Mouse (Mus musculus) ES-E14 (cell line): ENCODE measurements at regions not wholly inside any gene's neighbourhood (a gene's known extent, or its start where the extent isn't known, plus 50 kb on each side); places are given as distances from the start of the nearest gene placed in this dataset.

Experiments
- DNase-seq: peaks from one replicate; pipeline ENCODE4 v3.0.0-alpha.2; 2013; ENCODE audit warnings: low read depth, low spot score
- H3K27ac ChIP-seq: 2 replicates; pipeline ENCODE4 v1.5.1; 2012; ENCODE audit warnings: low read depth, mild to moderate bottlenecking, low read length, moderate library complexity, mixed read lengths; ENCODE audit not compliant: poor library complexity, insufficient read depth, severe bottlenecking
- H3K36me3 ChIP-seq: 2 replicates; pipeline ENCODE4 v1.6.1; 2012; ENCODE audit warnings: mild to moderate bottlenecking, low read length, moderate library complexity, mixed read lengths; ENCODE audit not compliant: control insufficient read depth, poor library complexity, insufficient read depth, severe bottlenecking
- H3K4me1 ChIP-seq, 2 experiments: fragments of 150-350 bp in 1 of 2; sonication (generic) in 1 of 2; 2 replicates each; pipeline ENCODE4 v1.6.1; 2012; ENCODE audit warnings: low read length in 2 of 2, mild to moderate bottlenecking in 1 of 2, mixed read lengths in 1 of 2; ENCODE audit not compliant: control insufficient read depth in 2 of 2, insufficient read depth in 2 of 2, poor library complexity in 1 of 2
- H3K4me3 ChIP-seq, 2 experiments: fragments of 150-350 bp in 1 of 2; sonication (generic) in 1 of 2; 2 replicates each; pipeline ENCODE4 v1.5.1; 2012; ENCODE audit warnings: low read length in 2 of 2, low read depth in 1 of 2, mild to moderate bottlenecking in 1 of 2, mixed read lengths in 1 of 2; ENCODE audit not compliant: insufficient read depth in 1 of 2, poor library complexity in 1 of 2, severe bottlenecking in 1 of 2
- H3K9ac ChIP-seq: 2 replicates; pipeline ENCODE4 v1.6.1; 2012; ENCODE audit warnings: low read depth, mild to moderate bottlenecking, low read length, mixed read lengths; ENCODE audit not compliant: poor library complexity, insufficient read depth, severe bottlenecking
- H3K9me3 ChIP-seq: fragments of 150-350 bp; sonication (generic); 2 replicates; pipeline ENCODE4 v1.6.1; 2012; ENCODE audit warnings: low read depth, mild to moderate bottlenecking, low read length; ENCODE audit not compliant: control insufficient read depth, insufficient read depth
- CHD2 ChIP-seq: IDR thresholded peaks from 2 replicates; pipeline ENCODE4 v1.6.1; 2014; ENCODE audit warnings: mild to moderate bottlenecking, low read depth, low read length, inconsistent platforms
- HCFC1 ChIP-seq: IDR thresholded peaks from 2 replicates; pipeline ENCODE4 v1.6.1; 2012; ENCODE audit warnings: low read length, inconsistent platforms, borderline replicate concordance; ENCODE audit not compliant: insufficient read depth
- MAFK ChIP-seq: IDR thresholded peaks from 2 replicates; pipeline ENCODE4 v1.6.1; 2014; ENCODE audit warnings: mild to moderate bottlenecking, low read depth, low read length, inconsistent platforms; ENCODE audit not compliant: insufficient read depth
- ZC3H11A ChIP-seq: IDR thresholded peaks from 2 replicates; pipeline ENCODE4 v1.6.1; 2012; ENCODE audit warnings: low read depth, mild to moderate bottlenecking, inconsistent platforms, low read length, borderline replicate concordance
- ZNF384 ChIP-seq: IDR thresholded peaks from 2 replicates; pipeline ENCODE4 v1.6.1; 2012; ENCODE audit warnings: low read depth, low read length, inconsistent platforms
- in situ Hi-C, 2 experiments: fragments of 600-800 bp; cut with MboI; formaldehyde crosslinking; loops; one replicate each; pipeline ENCODE4 v1.15.1; 2025; ENCODE audit warnings: low sequenced_read_pairs in 2 of 2, inconsistent platforms in 1 of 2; ENCODE audit not compliant: unreplicated experiment in 2 of 2

DNA sequence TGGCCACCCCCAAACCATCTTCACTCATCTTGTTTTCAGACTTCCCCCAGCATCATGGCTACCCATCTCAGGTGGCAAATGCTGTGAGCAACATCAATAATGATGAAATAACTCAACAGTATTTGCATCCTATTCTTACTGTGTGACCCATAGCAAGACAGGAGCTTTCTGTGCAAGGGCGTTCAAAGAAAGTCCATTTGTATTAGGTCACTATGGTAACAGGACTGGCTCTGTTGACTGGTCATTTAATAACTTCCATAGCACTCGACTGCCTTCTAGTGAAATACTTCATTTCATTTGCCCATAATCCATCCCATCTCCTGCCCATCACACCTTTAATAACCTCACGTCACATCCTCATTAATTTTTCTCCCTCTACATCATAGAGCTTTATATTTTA, 292.7 kb upstream of the Tbx18 start:
- TF ChIP-seq HCFC1 (no peak), ZC3H11A (no peak), ZNF384 (no peak), CHD2 (no peak), MAFK (no peak)
- Histone ChIP-seq H3K4me1 (no peaks in the 10 kb centered on the region), H3K36me3 (no peaks in the 10 kb centered on the region), H3K9me3 (no peaks in the 10 kb centered on the region), H3K9ac (no peak overlapping the region), H3K27ac (no peak overlapping the region), H3K4me3 (no peak overlapping the region)
- no peak for DNase-seq
- in situ Hi-C loops: no loop called here

DNA sequence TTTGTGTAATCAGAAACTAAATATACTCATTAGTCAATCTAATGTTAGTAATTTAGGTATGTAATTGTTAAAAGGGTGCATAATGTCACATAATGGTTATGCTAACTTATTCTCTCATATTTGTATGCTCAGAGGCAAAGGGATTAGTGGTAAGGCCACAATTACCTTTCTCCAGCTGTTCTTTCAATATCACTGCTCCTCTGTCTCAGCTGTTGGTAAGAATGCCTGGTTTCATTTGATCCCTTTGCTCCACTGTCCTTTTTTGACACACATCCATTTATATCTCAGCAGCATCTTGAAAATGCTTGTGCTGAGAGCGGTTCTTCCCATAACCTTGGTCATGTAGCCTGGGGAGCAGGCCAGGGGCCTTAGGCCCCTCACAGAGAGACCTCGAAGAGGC, 294.9 kb upstream of the Tbx18 start:
- Histone ChIP-seq H3K9ac (no peak overlapping the region), H3K36me3 (no peaks in the 10 kb centered on the region), H3K4me3 (no peak overlapping the region), H3K27ac (no peak overlapping the region), H3K4me1 (no peaks in the 10 kb centered on the region), H3K9me3 (no peaks in the 10 kb centered on the region)
- in situ Hi-C loops: no loop called here
- no peak for DNase-seq
- TF ChIP-seq ZNF384 (no peak), ZC3H11A (no peak), HCFC1 (no peak), CHD2 (no peak), MAFK (no peak)

DNA sequence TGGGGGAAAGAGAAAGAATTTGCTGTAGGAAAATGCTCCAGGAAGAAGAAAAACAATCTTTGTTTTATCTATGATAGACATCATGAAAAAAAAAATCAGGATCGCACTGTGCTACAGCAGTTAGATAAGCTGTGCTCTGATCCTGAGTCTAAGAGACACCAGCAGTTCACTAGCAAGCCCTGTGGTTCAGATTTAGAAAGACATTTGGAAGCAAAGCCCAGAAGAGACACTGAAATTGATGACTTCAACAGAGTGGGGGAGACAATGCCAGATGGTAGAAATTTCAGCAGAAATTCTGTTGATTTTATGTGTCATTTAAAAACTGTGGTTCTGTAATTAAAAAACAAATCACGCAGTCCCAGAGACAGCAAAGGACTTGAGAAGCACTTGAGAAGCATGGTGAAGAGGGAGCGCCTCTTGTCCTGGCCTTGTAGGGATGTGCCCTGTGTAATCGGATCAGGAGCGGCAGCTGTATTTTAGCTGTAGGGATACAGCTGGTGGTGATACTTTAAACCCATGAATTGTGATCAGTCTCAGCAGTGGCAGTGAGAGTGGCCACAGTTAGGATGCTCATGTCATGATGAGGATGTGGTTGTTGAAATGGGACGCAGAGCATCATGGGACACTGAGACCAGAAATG, 296.4 kb upstream of the Nt5e start:
- in situ Hi-C loops: no loop called here
- no peak for DNase-seq
- TF ChIP-seq MAFK: no peak
- TF ChIP-seq HCFC1: no peak
- no peak for TF ChIP-seq ZNF384
- no peak for TF ChIP-seq ZC3H11A
- no peak for TF ChIP-seq CHD2
- Histone ChIP-seq H3K36me3 (no peaks in the 10 kb centered on the region), H3K4me1 (no peaks in the 10 kb centered on the region), H3K4me3 (no peak overlapping the region), H3K9ac (no peak overlapping the region), H3K27ac (no peak overlapping the region), H3K9me3 (no peaks in the 10 kb centered on the region)

DNA sequence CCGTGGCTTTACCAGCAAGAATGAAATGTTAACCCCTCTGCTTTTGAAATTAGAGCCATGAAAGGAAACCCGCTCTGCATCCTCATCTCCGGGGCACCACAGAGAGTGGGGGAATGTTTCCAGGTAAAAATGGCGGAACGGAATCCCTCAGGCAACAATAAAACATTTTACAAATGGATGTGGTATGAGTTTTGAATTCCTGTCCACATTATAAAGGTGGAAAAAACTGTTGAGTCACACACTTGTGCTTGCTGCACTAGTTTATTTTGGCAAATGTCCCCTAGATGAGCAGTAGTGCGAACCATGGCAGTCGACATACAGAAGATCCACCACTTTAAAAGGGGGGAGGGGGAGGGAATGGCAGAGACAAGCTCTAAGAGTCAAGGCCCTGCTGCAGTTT, 289.4 kb upstream of the Nt5e start:
- no peaks in the 10 kb centered on the region for H3K4me1 ChIP-seq
- no peak overlapping the region for H3K4me3 ChIP-seq
- no peaks in the 10 kb centered on the region for H3K36me3 ChIP-seq
- H3K9me3 ChIP-seq: no peaks in the 10 kb centered on the region
- no peak overlapping the region for H3K27ac ChIP-seq
- TF ChIP-seq MAFK (no peak), ZNF384 (no peak), HCFC1 (no peak), CHD2 (no peak), ZC3H11A (no peak)
- DNase-seq: no peak
- no peak overlapping the region for H3K9ac ChIP-seq
- in situ Hi-C loops: no loop called here
